In genomic region chr10:60080601-60080981, GRCm38 (mm10) we compare ENCODE assay signal across 8 mouse cellular contexts. TPM values are rescaled to one million over a fixed set of nuclear protein-coding genes. Genes with fewer than 3 reads are reported as not detected.
A peak's percentile ranks its signal among the peaks of the same experiment; 100 is the strongest.
DNase-seq lines count a peak whose midpoint lies in the region; ATAC-seq lines count a peak whose summit lies in the region.
"Had no signal": no experiment of that assay in that cellular context is flagged by ENCODE, and none has a peak within 500 bp of the region (broad histone marks: within the 10 kb centered on the region; RNA-seq: fewer than 3 reads in every experiment).

No protein-coding gene starts in this region.

- H3K4me2 ChIP-seq in midbrain, embryonic 15.5 days = no peak overlapping the region
- H3K4me2 ChIP-seq in midbrain, embryonic 11.5 days = no peak overlapping the region
- no peak overlapping the region for H3K4me2 ChIP-seq in forebrain, embryonic 14.5 days (ENCODE audit: low read length)
- no peak overlapping the region for H3K4me2 ChIP-seq in intestine, embryonic 14.5 days (ENCODE audit: low read length)

- no peak overlapping the region for H3K9ac ChIP-seq in midbrain, embryonic 15.5 days
- H3K9ac ChIP-seq in midbrain, embryonic 11.5 days (ENCODE audit: low read length) = no peak overlapping the region
- H3K9ac ChIP-seq in forebrain, embryonic 14.5 days (ENCODE audit: low read length) = no peak overlapping the region
- no peak overlapping the region for H3K9ac ChIP-seq in intestine, embryonic 14.5 days (ENCODE audit: low read length)

- WGBS in midbrain, embryonic 15.5 days = 58% methylated on average over 5 of the region's 5 CpGs
- WGBS in midbrain, embryonic 11.5 days = 78% methylated on average over 5 of the region's 5 CpGs
- 79% methylated on average over 5 of the region's 5 CpGs for WGBS in forebrain, embryonic 14.5 days
- 16% methylated on average over 5 of the region's 5 CpGs for WGBS in intestine, embryonic 14.5 days

- peaks cover 17% of the 10 kb centered on the region for H3K4me1 ChIP-seq in midbrain, embryonic 15.5 days
- no peaks in the 10 kb centered on the region for H3K4me1 ChIP-seq in midbrain, embryonic 11.5 days (ENCODE audit: control insufficient read depth, insufficient read depth, low read length)
- H3K4me1 ChIP-seq in forebrain, embryonic 14.5 days (ENCODE audit: control insufficient read depth, insufficient read depth, low read length) = peaks cover 7% of the 10 kb centered on the region
- H3K4me1 ChIP-seq in intestine, embryonic 14.5 days (replicated peaks; ENCODE audit: control insufficient read depth, insufficient read depth, low read length) = peaks cover 28% of the 10 kb centered on the region

- DNase-seq in midbrain, embryonic 11.5 days (ENCODE audit: low spot score, missing footprints) = no peak
- DNase-seq in forebrain, embryonic 14.5 days (ENCODE audit: low spot score) = no peak
- DNase-seq in intestine, embryonic 14.5 days (ENCODE audit: low spot score) = no peak
- DNase-seq in spleen, postnatal 36 days (ENCODE audit: low spot score in 2 of 2) = peak; percentile 63 to 67
- DNase-seq in thymus, postnatal 25 days = no peak
- DNase-seq in left cerebral cortex, adult 9 months (ENCODE audit: low spot score in 2 of 2) = no peak
- DNase-seq: adrenal gland, postnatal 36 days had no signal

- peak overlapping the region; percentile 64 for H3K27ac ChIP-seq in midbrain, embryonic 15.5 days
- H3K27ac ChIP-seq in midbrain, embryonic 11.5 days (ENCODE audit: low read depth, low read length) = no peak overlapping the region
- peak overlapping the region; percentile 52; the same call in 1 of the 2 replicates for H3K27ac ChIP-seq in forebrain, embryonic 14.5 days (ENCODE audit: low read depth, low read length)
- H3K27ac ChIP-seq in intestine, embryonic 14.5 days (ENCODE audit: low read depth) = 0 out of 2 replicates have a peak overlapping the region, but pooled peaks have one; percentile 12

- ATAC-seq in midbrain, embryonic 15.5 days (replicated peaks) = no peak
- no peak for ATAC-seq in midbrain, embryonic 11.5 days (ENCODE audit: low FRiP score)
- no peak for ATAC-seq in forebrain, embryonic 14.5 days
- no peak for ATAC-seq in intestine, embryonic 14.5 days (replicated peaks; ENCODE audit: low FRiP score, low TSS enrichment, low read depth)

- no peaks in the 10 kb centered on the region for H3K27me3 ChIP-seq in midbrain, embryonic 15.5 days (replicated peaks)
- H3K27me3 ChIP-seq in midbrain, embryonic 11.5 days (ENCODE audit: control insufficient read depth, insufficient read depth, low read length) = no peaks in the 10 kb centered on the region
- H3K27me3 ChIP-seq in forebrain, embryonic 14.5 days (replicated peaks; ENCODE audit: control insufficient read depth, insufficient read depth, low read length) = no peaks in the 10 kb centered on the region
- H3K27me3 ChIP-seq in intestine, embryonic 14.5 days (replicated peaks; ENCODE audit: control insufficient read depth, insufficient read depth, low read length) = no peaks in the 10 kb centered on the region

- H3K36me3 ChIP-seq in midbrain, embryonic 15.5 days (replicated peaks) = no peaks in the 10 kb centered on the region
- no peaks in the 10 kb centered on the region for H3K36me3 ChIP-seq in midbrain, embryonic 11.5 days (ENCODE audit: control insufficient read depth, insufficient read depth, low read length)
- no peaks in the 10 kb centered on the region for H3K36me3 ChIP-seq in forebrain, embryonic 14.5 days (ENCODE audit: control insufficient read depth, insufficient read depth, low read length)
- H3K36me3 ChIP-seq in intestine, embryonic 14.5 days (ENCODE audit: control insufficient read depth, insufficient read depth, low read length) = no peaks in the 10 kb centered on the region

- H3K9me3 ChIP-seq in midbrain, embryonic 15.5 days = no peaks in the 10 kb centered on the region
- H3K9me3 ChIP-seq in midbrain, embryonic 11.5 days (ENCODE audit: control insufficient read depth, low read length) = no peaks in the 10 kb centered on the region
- H3K9me3 ChIP-seq in forebrain, embryonic 14.5 days (replicated peaks; ENCODE audit: control insufficient read depth, low read length) = no peaks in the 10 kb centered on the region
- H3K9me3 ChIP-seq in intestine, embryonic 14.5 days (ENCODE audit: control insufficient read depth, low read length) = no peaks in the 10 kb centered on the region

- H3K4me3 ChIP-seq in midbrain, embryonic 15.5 days = no peak overlapping the region
- no peak overlapping the region for H3K4me3 ChIP-seq in midbrain, embryonic 11.5 days (ENCODE audit: low read depth, low read length)
- H3K4me3 ChIP-seq in forebrain, embryonic 14.5 days (ENCODE audit: low read depth, low read length) = no peak overlapping the region
- H3K4me3 ChIP-seq in intestine, embryonic 14.5 days (ENCODE audit: low read depth, low read length) = no peak overlapping the region

RNA-seq across cellular contexts. Expression of gene Spock2, which starts 25.4 kb away (rescaled TPM):
- 106 and 113 TPM in 2 replicates for polyA plus RNA-seq in midbrain, embryonic 15.5 days (2015; fragmentation: Nextera tagmentation; extraction: Ambion mirVana)
- 11.2 and 12.2 TPM in 2 replicates for polyA plus RNA-seq in midbrain, embryonic 11.5 days (2014; fragmentation: Nextera tagmentation; extraction: Ambion mirVana)
- polyA plus RNA-seq in forebrain, embryonic 14.5 days (2014; fragmentation: Nextera tagmentation; extraction: Ambion mirVana) = 23.5 and 36.1 TPM in 2 replicates
- 3.1 and 3.7 TPM in 2 replicates for polyA plus RNA-seq in intestine, embryonic 14.5 days (2014; fragmentation: Nextera tagmentation; extraction: Ambion mirVana)

Comparison
In these comparisons a context has a peak if more than half of its experiments do, and no peak if none do; other contexts are left out.
1. DNase-seq: peak in spleen, postnatal 36 days (2 of 2); none in midbrain, embryonic 11.5 days (single experiment), forebrain, embryonic 14.5 days (single experiment), intestine, embryonic 14.5 days (single experiment), thymus, postnatal 25 days (single experiment) and left cerebral cortex, adult 9 months (0 of 2).